Mouse (Mus musculus) liver, embryonic 14.5 days (tissue): ENCODE measurements around the gene E430018J23Rik. TPM values are rescaled to one million over a fixed set of nuclear protein-coding genes. Genes with fewer than 3 reads are reported as not detected.
A peak's percentile ranks its signal among the peaks of the same experiment; 100 is the strongest.
"Not testable (repeated sequence)": the region's sequence is repeated elsewhere in the genome, so short reads cannot be mapped to it uniquely, and the experiment has no call there.

ENCODE experiments used
- ATAC-seq: fragments of 200-750 bp; cut with Nextera tagmentation; 2 replicates; pipeline ENCODE4 v1.8.0; 2017; ENCODE audit warnings: moderate number of reproducible peaks, mild to moderate bottlenecking, moderate library complexity; ENCODE audit not compliant: insufficient read depth
- DNase-seq, 3 experiments: peaks; one replicate each; pipeline ENCODE4 v3.0.0-alpha.2; 2012 to 2013; ENCODE audit warnings: low read depth in 3 of 3, low spot score in 3 of 3
- H3K27ac ChIP-seq: fragments of 300-500 bp; sonication (generic); 2 replicates; pipeline ENCODE4 v1.5.1; 2014; ENCODE audit warnings: moderate library complexity, mild to moderate bottlenecking, control low read depth, inconsistent platforms
- H3K27me3 ChIP-seq: fragments of 300-500 bp; sonication (generic); 2 replicates; pipeline ENCODE4 v1.6.1; 2014; ENCODE audit warnings: mild to moderate bottlenecking, low read length, moderate library complexity; ENCODE audit not compliant: control insufficient read depth, insufficient read depth
- H3K36me3 ChIP-seq: fragments of 300-500 bp; sonication (generic); replicated peaks from 2 replicates; pipeline ENCODE4 v1.6.1; 2014; ENCODE audit warnings: low read depth; ENCODE audit not compliant: control insufficient read depth, insufficient read depth
- H3K4me1 ChIP-seq, 2 experiments: fragments of 200-500 bp in 1 of 2; fragments of 300-500 bp in 1 of 2; sonication (generic) in 1 of 2; replicated peaks; 2 replicates each; pipeline ENCODE4 v1.6.1; 2012 to 2014; ENCODE audit warnings: antibody characterized with exemption in 1 of 2, inconsistent platforms in 1 of 2, low read length in 1 of 2; ENCODE audit not compliant: control insufficient read depth in 2 of 2, insufficient read depth in 2 of 2
- H3K4me2 ChIP-seq: fragments of 300-500 bp; sonication (generic); 2 replicates; pipeline ENCODE4 v1.6.1; 2014; ENCODE audit warnings: low read depth, mild to moderate bottlenecking, control low read depth, moderate library complexity
- H3K4me3 ChIP-seq, 2 experiments: fragments of 200-500 bp in 1 of 2; fragments of 300-500 bp in 1 of 2; sonication (generic) in 1 of 2; 2 replicates each; pipeline ENCODE4 v1.5.1; 2012 to 2014; ENCODE audit warnings: low read depth in 2 of 2, low read length in 2 of 2, mild to moderate bottlenecking in 2 of 2, control low read depth in 1 of 2, inconsistent platforms in 1 of 2, moderate library complexity in 1 of 2; ENCODE audit not compliant: insufficient read depth in 1 of 2
- H3K9ac ChIP-seq: fragments of 300-500 bp; sonication (generic); replicated peaks from 2 replicates; pipeline ENCODE4 v1.6.1; 2014; ENCODE audit warnings: mild to moderate bottlenecking, control low read depth, moderate library complexity
- H3K9me3 ChIP-seq: fragments of 300-500 bp; sonication (generic); 2 replicates; pipeline ENCODE4 v1.6.1; 2016; ENCODE audit warnings: low read length, mixed read lengths; ENCODE audit not compliant: control insufficient read depth
- CTCF ChIP-seq: IDR thresholded peaks from 2 replicates; pipeline ENCODE4 v1.5.1; 2016; ENCODE audit warnings: antibody characterized with exemption, low read depth, control low read depth
- EP300 ChIP-seq: IDR thresholded peaks from 2 replicates; pipeline ENCODE4 v1.6.1; 2016; ENCODE audit warnings: antibody characterized with exemption, low read depth
- WGBS: fragments of 180-500 bp; shearing (Covaris S2); extraction: QIAGEN DNeasy Blood & Tissue Kit; methylation state at CpG from one replicate; pipeline ENCODE4 v1.1.7; 2014; ENCODE audit not compliant: insufficient replicate concordance; 5-methylcytosine and 5-hydroxymethylcytosine counted together
- polyA plus RNA-seq, 2 experiments: library from polyadenylated mRNA; depleted of rRNA in 1 of 2; stranded (reverse) in 1 of 2; unstranded in 1 of 2; fragments of >200 nt; fragmentation: Nextera tagmentation in 1 of 2; extraction: Ambion mirVana in 1 of 2; gene quantifications; 2 replicates each; pipeline versions ENCODE4 v1.2.1 to v1.2.3; 2012 to 2014

E430018J23Rik gene
- polyA plus RNA-seq, 2 experiments = 1.3 TPM

GRCm38 (mm10) chr7:127392251-127392824, 1.1 kb downstream of the E430018J23Rik start:
- WGBS = 65% methylated on average over 8 of the region's 8 CpGs
- no peak for DNase-seq
- no peak for ATAC-seq

DNA sequence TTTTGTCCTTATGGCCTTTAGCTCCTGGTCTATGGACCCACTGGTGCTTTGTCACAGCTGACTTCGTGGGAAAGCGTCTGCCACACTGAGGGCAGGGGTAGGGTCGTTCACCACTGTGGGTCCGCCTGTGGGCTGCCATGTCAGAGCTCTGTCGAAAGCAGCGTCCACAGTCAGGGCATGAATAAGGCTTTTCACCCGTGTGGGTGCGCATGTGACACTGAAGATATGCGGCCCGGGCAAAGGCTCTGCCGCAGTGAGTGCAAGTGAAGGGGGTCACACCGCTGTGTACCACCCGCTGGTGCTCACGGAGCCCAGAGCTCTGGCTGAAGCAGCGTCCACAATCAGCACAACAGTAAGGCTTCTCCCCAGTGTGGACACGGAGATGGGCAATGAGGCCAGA, 1.9 kb downstream of the E430018J23Rik start:
- no peaks in the 10 kb centered on the region for H3K36me3 ChIP-seq
- no peaks in the 10 kb centered on the region for H3K27me3 ChIP-seq
- H3K9ac ChIP-seq = no peak overlapping the region
- no peak overlapping the region for H3K27ac ChIP-seq
- H3K4me2 ChIP-seq = no peak overlapping the region
- H3K4me3 ChIP-seq = no peak overlapping the region
- ATAC-seq (no peak), DNase-seq (no peak)
- 80% methylated on average over 16 of the region's 16 CpGs for WGBS
- TF ChIP-seq CTCF = no peak
- TF ChIP-seq EP300 = no peak
- no peaks in the 10 kb centered on the region for H3K9me3 ChIP-seq
- H3K4me1 ChIP-seq = peaks cover 5 to 12% of the 10 kb centered on the region in 2 experiments

More at GRCm38 (mm10) chr7:127392251-127392824, 1.1 kb downstream of the E430018J23Rik start:
- no peak overlapping the region for H3K9ac ChIP-seq
- peaks cover 5 to 12% of the 10 kb centered on the region in 2 experiments for H3K4me1 ChIP-seq
- no peaks in the 10 kb centered on the region for H3K36me3 ChIP-seq
- H3K4me3 ChIP-seq = peak overlapping the region; percentile 65 to 77; a peak in 2 of 4 replicates
- TF ChIP-seq EP300 (no peak), CTCF (no peak)
- peak overlapping the region; percentile 90 for H3K4me2 ChIP-seq
- no peaks in the 10 kb centered on the region for H3K27me3 ChIP-seq
- no peak overlapping the region for H3K27ac ChIP-seq
- H3K9me3 ChIP-seq = no peaks in the 10 kb centered on the region

DNA sequence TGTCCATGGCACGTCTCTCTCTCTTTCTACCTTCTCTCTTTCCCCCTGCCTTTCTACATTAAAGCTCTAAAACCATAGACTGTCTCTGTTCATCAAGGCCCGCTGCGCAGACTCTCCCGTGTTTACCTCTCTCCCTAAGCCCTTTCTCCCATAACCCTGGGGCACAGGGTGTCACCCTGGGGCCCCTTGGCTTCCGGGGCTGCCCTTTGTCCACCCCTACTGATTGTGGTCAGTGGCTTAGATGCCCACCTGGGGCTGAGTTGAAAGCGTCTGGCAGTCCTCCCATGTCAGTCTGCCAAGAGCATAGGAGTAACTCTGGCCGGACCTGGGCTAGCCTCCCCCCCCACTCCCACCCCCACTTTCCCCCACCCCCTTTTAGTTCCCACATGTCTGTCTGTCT, 3.1 kb downstream of the E430018J23Rik start:
- no peak for DNase-seq
- H3K4me3 ChIP-seq = no peak overlapping the region
- no peak for ATAC-seq
- H3K27ac ChIP-seq = no peak overlapping the region
- no peaks in the 10 kb centered on the region for H3K9me3 ChIP-seq
- no peaks in the 10 kb centered on the region for H3K27me3 ChIP-seq
- no peaks in the 10 kb centered on the region; the same call in 1 of the 2 replicates for H3K36me3 ChIP-seq
- WGBS = 63% methylated on average over 7 of the region's 7 CpGs
- no peak overlapping the region for H3K4me2 ChIP-seq
- peaks cover 5 to 16% of the 10 kb centered on the region in 2 experiments for H3K4me1 ChIP-seq
- no peak overlapping the region for H3K9ac ChIP-seq
- TF ChIP-seq CTCF = no peak
- no peak for TF ChIP-seq EP300

DNA sequence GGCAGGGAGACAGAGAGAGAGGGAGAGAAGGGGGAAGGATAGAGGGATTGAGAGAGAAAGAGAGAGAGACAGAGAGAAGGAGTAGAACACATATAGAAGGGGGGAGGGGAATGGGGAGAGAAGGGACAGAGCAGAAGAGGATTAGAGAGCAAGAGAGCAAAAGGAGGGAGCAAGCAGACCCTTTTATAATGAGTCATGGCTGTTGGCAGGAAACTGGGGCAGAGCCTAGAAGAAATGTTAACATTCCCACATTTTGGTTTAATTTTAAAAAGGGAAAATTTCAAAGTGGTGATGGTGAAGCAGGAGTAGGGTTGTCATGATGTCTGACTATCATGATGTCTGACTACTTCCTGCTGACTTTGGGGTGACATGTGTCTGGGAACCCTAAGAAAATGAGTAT, 5.2 kb downstream of the E430018J23Rik start:
- H3K4me2 ChIP-seq, H3K36me3 ChIP-seq, H3K4me3 ChIP-seq, H3K4me1 ChIP-seq, H3K9me3 ChIP-seq, H3K27ac ChIP-seq, H3K27me3 ChIP-seq, DNase-seq, H3K9ac ChIP-seq, ATAC-seq: not testable (repeated sequence)

GRCm38 (mm10) chr7:127386641-127387392, 6.6 kb downstream of the E430018J23Rik start, which contains the start of gene 9130019O22Rik:
Gene 9130019O22Rik, minus strand, starts transcription at chr7:127387166.
- H3K4me3 ChIP-seq = peak within 1 kb of the TSS; percentile 62 to 66

DNA sequence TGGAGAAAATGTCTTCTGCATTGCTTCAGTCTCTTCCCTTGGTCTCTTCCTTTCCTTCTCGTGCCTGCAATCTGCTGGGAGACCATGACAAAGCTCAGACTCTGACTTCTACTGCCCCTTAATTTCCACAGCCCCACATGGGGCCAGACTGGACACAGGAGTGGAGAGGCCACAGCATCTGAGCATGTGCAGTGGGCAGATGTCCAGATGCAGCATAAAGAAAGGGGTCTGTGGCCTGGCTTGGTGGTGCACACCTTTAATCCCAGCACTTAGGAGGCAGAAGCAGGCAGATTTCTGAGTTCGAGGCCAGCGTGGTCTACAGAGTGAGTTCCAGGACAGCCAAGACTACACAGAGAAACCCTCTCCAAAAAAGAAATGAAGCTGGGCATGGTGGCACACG, 7.9 kb downstream of the E430018J23Rik start:
- not testable (repeated sequence) for H3K4me2 ChIP-seq, H3K36me3 ChIP-seq, H3K27me3 ChIP-seq, ATAC-seq, DNase-seq, H3K27ac ChIP-seq, H3K9me3 ChIP-seq, H3K4me1 ChIP-seq, H3K4me3 ChIP-seq, H3K9ac ChIP-seq
- WGBS = 79% methylated on average over 4 of the region's 4 CpGs

More at GRCm38 (mm10) chr7:127386641-127387392, 6.6 kb downstream of the E430018J23Rik start, which contains the start of gene 9130019O22Rik:
- Histone ChIP-seq H3K27ac (no peak within 1 kb of the TSS), H3K9ac (peak within 1 kb of the TSS; percentile 86), H3K4me2 (peak within 1 kb of the TSS; percentile 89), H3K36me3 (peaks cover 4% of the 10 kb centered on the region), H3K27me3 (no peaks in the 10 kb centered on the region), H3K9me3 (no peaks in the 10 kb centered on the region), H3K4me1 (peaks cover 0 to 4% of the 10 kb centered on the region in 2 experiments; a peak in 1 of 4 replicates)
- ATAC-seq (peak; percentile 87), DNase-seq (peak; percentile 84 to 88 (median 86))
- TF ChIP-seq EP300 (no peak), CTCF (no peak)
- 8% methylated on average over 38 of the region's 38 CpGs for WGBS
